Mouse (Mus musculus): ENCODE measurements around the gene Tusc2. TPM values are rescaled to one million over a fixed set of nuclear protein-coding genes. Genes with fewer than 3 reads are reported as not detected.
A peak's percentile ranks its signal among the peaks of the same experiment; 100 is the strongest.

Tusc2 gene
- polyA plus RNA-seq, 1 experiment: 49.7 TPM

DNA sequence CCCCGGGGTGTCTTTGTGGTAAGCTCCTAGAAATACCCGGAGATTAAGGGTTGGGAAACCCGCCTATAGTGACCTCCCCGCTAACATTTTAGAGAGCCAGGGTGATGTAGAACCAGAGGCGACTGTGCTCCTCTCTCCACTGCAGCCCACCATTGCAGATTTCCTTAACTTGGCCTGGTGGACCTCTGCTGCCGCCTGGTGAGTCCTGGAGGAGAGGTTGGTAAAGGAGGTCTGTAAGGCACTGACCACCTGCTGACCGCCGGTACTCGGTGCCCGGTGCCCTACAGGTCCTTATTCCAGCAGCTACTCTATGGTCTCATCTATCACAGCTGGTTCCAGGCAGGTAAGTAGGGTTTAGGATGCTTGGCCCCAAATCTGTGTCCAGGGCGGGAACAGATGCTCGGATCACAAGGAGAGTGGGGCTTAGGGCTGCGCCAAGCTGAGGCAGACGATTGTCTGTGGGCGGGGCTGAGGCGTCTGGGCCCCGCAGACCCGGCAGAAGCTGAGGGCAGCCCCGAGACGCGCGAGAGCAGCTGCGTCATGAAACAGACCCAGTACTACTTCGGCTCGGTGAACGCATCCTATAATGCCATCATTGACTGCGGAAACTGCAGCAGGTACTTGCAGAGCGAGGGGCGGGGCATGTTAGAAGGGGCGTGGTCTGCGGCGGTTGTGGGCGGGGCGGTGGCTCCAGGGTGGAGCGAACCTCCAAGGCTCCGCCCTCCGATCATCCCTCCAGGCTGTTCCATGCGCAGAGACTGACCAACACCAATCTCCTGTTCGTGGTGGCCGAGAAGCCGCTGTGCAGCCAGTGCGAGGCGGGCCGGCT lies 36.6 kb upstream of the Tusc2 start:
- Histone ChIP-seq H3K27me3 (ENCODE audit: control insufficient read depth, insufficient read depth, low read length) (peaks cover 15% of the 10 kb centered on the region), H3K4me1 (ENCODE audit: control insufficient read depth, insufficient read depth, insufficient read length, low read length) (peaks cover 27% of the 10 kb centered on the region), H3K4me3 (ENCODE audit: low read depth, low read length) (peak overlapping the region; percentile 54), H3K36me3 (ENCODE audit: control insufficient read depth, insufficient read depth, low read length) (no peaks in the 10 kb centered on the region), H3K27ac (ENCODE audit: insufficient read depth, low read depth, low read length) (no peak overlapping the region)
- no peak for TF ChIP-seq CTCF (IDR thresholded peaks at IDR 0.05; ENCODE audit: extremely low read depth, insufficient read length, insufficient replicate concordance, low read depth, low read length)
- WGBS: 8% methylated on average over 44 of the region's 44 CpGs

DNA sequence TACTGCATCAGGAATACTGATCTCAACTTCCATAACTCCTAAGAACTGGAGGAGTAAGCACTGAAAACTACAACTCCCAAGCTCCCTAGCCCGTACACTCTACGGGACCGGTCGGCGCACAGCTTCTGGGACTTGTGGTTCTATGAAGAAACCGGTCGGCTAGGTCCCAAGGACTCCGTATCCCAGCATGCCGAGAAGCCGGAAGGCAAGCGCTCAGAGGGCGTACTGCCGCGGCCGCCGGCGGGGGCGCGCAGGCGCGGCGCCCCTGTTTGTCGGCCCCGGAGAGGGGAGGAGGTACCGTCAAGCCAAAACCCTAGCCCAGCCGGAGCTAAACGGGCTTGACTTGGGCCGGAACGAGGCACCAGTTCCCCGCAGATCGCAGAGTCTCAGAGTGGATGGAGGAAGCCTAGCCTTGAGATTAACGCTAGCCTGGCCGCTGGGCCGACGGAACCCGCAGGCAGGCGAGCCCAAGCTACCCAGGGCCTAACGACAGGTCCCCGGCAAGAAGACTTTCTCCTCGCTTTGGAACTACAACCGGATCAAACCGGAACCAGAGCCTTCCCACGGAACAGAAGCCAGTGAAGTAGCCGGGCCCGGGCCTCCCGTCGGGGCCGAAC lies 29.2 kb upstream of the Tusc2 start, which contains the start of gene Tmem115:
Gene Tmem115 (plus strand): TSS at position 155 of the 617 bp plus-strand sequence.
- TF ChIP-seq CTCF (IDR thresholded peaks at IDR 0.05; ENCODE audit: extremely low read depth, insufficient read length, insufficient replicate concordance, low read depth, low read length) (0 out of 2 replicates have a peak, but pooled peaks have one; percentile 21), POLR2A (IDR thresholded peaks at IDR 0.05; ENCODE audit: low read depth, low read length) (peak; percentile 56; the same call in 1 of the 2 replicates)
- WGBS: under 1% methylated on average over 48 of the region's 48 CpGs
- H3K27me3 ChIP-seq (ENCODE audit: control insufficient read depth, insufficient read depth, low read length): no peaks in the 10 kb centered on the region

DNA sequence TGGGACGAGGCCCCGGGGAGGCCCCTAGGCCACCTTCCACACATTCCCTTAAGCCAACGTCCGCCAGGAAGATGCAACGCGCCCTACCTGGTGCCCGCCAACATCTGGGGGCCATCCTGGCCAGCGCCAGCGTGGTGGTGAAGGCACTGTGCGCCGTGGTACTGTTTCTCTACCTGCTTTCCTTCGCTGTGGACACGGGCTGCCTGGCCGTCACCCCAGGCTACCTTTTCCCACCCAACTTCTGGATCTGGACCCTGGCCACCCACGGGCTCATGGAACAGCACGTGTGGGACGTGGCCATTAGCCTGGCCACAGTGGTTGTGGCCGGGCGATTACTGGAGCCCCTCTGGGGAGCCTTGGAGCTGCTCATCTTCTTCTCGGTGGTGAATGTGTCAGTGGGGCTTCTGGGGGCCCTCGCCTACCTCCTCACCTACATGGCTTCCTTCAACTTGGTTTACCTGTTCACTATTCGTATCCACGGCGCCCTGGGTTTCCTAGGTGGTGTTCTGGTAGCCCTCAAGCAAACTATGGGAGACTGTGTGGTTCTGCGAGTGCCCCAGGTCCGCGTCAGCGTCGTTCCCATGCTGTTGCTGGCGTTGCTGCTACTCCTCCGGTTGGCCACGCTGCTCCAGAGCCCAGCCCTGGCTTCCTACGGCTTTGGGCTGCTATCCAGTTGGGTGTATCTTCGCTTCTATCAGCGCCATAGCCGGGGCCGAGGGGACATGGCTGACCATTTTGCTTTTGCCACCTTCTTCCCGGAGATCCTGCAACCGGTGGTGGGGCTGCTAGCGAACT lies 28.4 kb upstream of the Tusc2 start:
- Histone ChIP-seq H3K36me3 (ENCODE audit: control insufficient read depth, insufficient read depth, low read length) (peaks cover 20% of the 10 kb centered on the region), H3K4me3 (ENCODE audit: low read depth, low read length) (peak overlapping the region; percentile 77), H3K27ac (ENCODE audit: insufficient read depth, low read depth, low read length) (peak overlapping the region; percentile 74), H3K4me1 (ENCODE audit: control insufficient read depth, insufficient read depth, insufficient read length, low read length) (peaks cover 15% of the 10 kb centered on the region; the same call in 1 of the 2 replicates), H3K27me3 (ENCODE audit: control insufficient read depth, insufficient read depth, low read length) (no peaks in the 10 kb centered on the region)
- under 1% methylated on average over 40 of the region's 40 CpGs for WGBS
- TF ChIP-seq CTCF (IDR thresholded peaks at IDR 0.05; ENCODE audit: extremely low read depth, insufficient read length, insufficient replicate concordance, low read depth, low read length): no peak
- TF ChIP-seq POLR2A (IDR thresholded peaks at IDR 0.05; ENCODE audit: low read depth, low read length): no peak

More for the DNA sequence above, 29.2 kb upstream of the Tusc2 start, which contains the start of gene Tmem115:
- peak within 1 kb of the TSS; percentile 77 for H3K4me3 ChIP-seq (ENCODE audit: low read depth, low read length)
- peaks cover 14% of the 10 kb centered on the region for H3K36me3 ChIP-seq (ENCODE audit: control insufficient read depth, insufficient read depth, low read length)
- H3K4me1 ChIP-seq (ENCODE audit: control insufficient read depth, insufficient read depth, insufficient read length, low read length): peaks cover 15% of the 10 kb centered on the region; the same call in 1 of the 2 replicates
- H3K27ac ChIP-seq (ENCODE audit: insufficient read depth, low read depth, low read length): peak within 1 kb of the TSS; percentile 74

DNA sequence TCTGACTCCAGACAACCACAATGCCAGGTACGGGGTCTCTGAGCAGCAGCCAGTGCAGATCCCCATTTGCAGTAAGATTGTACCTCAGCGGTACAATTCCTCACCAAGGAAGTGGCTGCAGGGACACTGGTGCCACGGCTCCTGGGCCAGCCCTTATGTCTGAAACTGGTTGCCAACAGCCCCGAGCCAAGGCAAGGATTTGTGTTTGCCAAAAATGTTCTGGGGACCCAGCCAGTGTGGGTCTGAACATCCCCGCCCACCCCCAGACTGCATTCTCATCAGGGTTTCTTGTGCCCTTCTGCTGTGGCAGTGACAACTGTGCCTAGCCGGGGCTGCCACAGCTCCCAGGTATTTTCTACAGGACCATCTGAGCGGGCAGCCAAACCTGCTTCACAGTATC lies 24.8 kb upstream of the Tusc2 start:
- peaks cover 24% of the 10 kb centered on the region for H3K36me3 ChIP-seq (ENCODE audit: control insufficient read depth, insufficient read depth, low read length)
- no peak overlapping the region for H3K4me3 ChIP-seq (ENCODE audit: low read depth, low read length)
- TF ChIP-seq POLR2A (IDR thresholded peaks at IDR 0.05; ENCODE audit: low read depth, low read length) (no peak), CTCF (IDR thresholded peaks at IDR 0.05; ENCODE audit: extremely low read depth, insufficient read length, insufficient replicate concordance, low read depth, low read length) (no peak)
- no peaks in the 10 kb centered on the region for H3K27me3 ChIP-seq (ENCODE audit: control insufficient read depth, insufficient read depth, low read length)
- no peak overlapping the region for H3K27ac ChIP-seq (ENCODE audit: insufficient read depth, low read depth, low read length)
- peaks cover 19% of the 10 kb centered on the region for H3K4me1 ChIP-seq (ENCODE audit: control insufficient read depth, insufficient read depth, insufficient read length, low read length)
- WGBS: 89% methylated on average over 7 of the region's 7 CpGs

DNA sequence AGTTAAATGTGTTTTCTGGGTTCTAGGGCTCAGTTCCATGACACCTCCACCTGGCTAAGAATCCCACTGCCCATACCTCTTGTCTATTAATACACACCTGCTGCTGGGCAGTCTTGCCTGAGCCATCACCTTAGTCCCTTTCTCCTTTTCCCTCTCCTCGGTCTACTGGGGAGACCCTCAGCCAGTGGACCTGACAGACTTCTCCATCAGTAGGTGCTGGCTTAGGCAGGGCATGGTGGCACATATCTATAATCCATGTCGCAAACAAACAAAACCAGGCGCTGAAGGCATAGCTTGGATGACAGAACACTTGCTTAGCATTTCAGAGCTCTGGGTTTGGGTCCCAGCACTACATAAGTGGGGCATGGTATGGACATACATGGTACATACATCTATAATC lies 24.3 kb upstream of the Tusc2 start:
- H3K36me3 ChIP-seq (ENCODE audit: control insufficient read depth, insufficient read depth, low read length): peaks cover 24% of the 10 kb centered on the region
- no peak for TF ChIP-seq POLR2A (IDR thresholded peaks at IDR 0.05; ENCODE audit: low read depth, low read length)
- no peak for TF ChIP-seq CTCF (IDR thresholded peaks at IDR 0.05; ENCODE audit: extremely low read depth, insufficient read length, insufficient replicate concordance, low read depth, low read length)
- peaks cover 15% of the 10 kb centered on the region for H3K4me1 ChIP-seq (ENCODE audit: control insufficient read depth, insufficient read depth, insufficient read length, low read length)
- WGBS: 88% methylated on average over 3 of the region's 3 CpGs
- H3K27me3 ChIP-seq (ENCODE audit: control insufficient read depth, insufficient read depth, low read length): no peaks in the 10 kb centered on the region
- no peak overlapping the region for H3K4me3 ChIP-seq (ENCODE audit: low read depth, low read length)
- no peak overlapping the region for H3K27ac ChIP-seq (ENCODE audit: insufficient read depth, low read depth, low read length)

DNA sequence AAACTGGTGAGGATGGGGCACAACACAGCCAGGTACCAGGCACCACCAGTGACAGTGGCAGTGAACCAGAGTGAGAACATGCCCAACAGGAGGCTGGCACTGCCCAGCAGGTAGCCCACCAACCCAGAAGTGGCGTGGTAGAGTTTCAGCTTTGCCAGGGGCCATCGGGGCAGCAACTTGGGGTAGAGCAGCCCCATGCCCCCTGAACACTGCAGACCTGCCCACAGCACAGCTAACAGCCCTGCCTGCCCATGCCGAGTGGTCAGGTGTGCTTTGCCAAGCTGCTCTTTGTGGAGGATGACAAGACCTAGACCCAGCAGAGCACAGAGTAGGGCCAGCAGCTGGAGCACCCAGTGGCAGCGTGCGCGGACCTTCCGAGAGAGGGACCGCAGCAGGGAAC lies 23.1 kb upstream of the Tusc2 start:
- H3K4me1 ChIP-seq (ENCODE audit: control insufficient read depth, insufficient read depth, insufficient read length, low read length): peaks cover 15% of the 10 kb centered on the region
- no peaks in the 10 kb centered on the region for H3K27me3 ChIP-seq (ENCODE audit: control insufficient read depth, insufficient read depth, low read length)
- H3K36me3 ChIP-seq (ENCODE audit: control insufficient read depth, insufficient read depth, low read length): peaks cover 31% of the 10 kb centered on the region
- WGBS: 93% methylated on average over 8 of the region's 8 CpGs
- H3K27ac ChIP-seq (ENCODE audit: insufficient read depth, low read depth, low read length): no peak overlapping the region
- H3K4me3 ChIP-seq (ENCODE audit: low read depth, low read length): no peak overlapping the region
- no peak for TF ChIP-seq CTCF (IDR thresholded peaks at IDR 0.05; ENCODE audit: extremely low read depth, insufficient read length, insufficient replicate concordance, low read depth, low read length)
- TF ChIP-seq POLR2A (IDR thresholded peaks at IDR 0.05; ENCODE audit: low read depth, low read length): no peak

All from small intestine, adult 2 months (tissue).